7 mouse cellular contexts compared by ENCODE assay signal in the genomic region with DNA sequence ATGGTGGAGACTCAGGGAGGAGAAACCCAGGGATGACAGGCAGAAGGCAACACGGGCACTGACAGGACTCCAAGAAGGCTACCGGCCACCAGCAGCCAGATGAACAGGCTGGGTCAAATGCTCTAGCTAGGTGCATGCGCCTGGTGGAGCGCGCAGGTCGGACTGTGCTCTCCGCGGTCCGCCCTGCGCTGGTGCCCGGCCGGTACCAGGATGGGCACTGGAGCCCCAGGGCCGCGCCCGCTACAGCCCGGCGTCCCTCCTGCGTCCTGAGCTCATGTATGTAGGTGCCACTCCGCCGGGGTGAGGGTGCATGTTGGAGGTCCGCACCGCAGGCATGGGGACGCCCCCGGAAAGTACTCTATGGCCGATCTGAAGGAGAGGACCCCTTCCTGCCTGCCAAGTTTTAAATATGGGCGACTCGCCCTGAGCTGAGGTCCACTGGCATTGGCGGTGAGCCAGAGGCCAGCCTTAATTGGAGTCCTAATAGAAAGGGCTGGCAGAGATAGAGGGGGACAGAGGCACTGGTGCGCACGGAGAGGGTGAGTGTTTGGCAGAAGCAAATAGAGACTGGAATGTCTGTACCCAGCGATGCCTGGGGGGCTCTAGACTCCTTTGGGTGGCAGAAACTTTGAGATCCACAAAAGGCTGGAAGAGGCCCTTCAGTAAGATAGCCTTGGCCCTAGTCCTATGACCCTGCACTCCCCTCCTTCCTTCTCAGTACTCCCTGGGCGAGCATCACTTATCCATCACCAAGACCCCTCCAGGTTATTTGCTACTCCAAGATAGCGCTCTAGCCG. TPM values are rescaled to one million over a fixed set of nuclear protein-coding genes. Genes with fewer than 3 reads are reported as not detected.
DNase-seq lines count a peak whose midpoint lies in the region; ATAC-seq and TF ChIP-seq lines count a peak whose summit lies in the region.

No protein-coding gene starts in this region.

- DNase-seq in layer of hippocampus, postnatal 10 days (ENCODE audit: low spot score in 2 of 2), result peak; percentile 12 to 22
- no peak for DNase-seq in layer of hippocampus, adult 8-10 months (ENCODE audit: low spot score in 2 of 2)
- no peak for DNase-seq in embryonic facial prominence, embryonic 14.5 days (ENCODE audit: low spot score)
- no peak for DNase-seq in thymus, adult 18-20 months
- no peak for DNase-seq in thymus, postnatal 10 days (ENCODE audit: low spot score in 2 of 2)

- H3K9me3 ChIP-seq in embryonic facial prominence, embryonic 14.5 days (ENCODE audit: control insufficient read depth, low read length), result no peaks in the 10 kb centered on the region
- no peaks in the 10 kb centered on the region for H3K9me3 ChIP-seq in hindbrain, embryonic 12.5 days (replicated peaks)

- H3K4me2 ChIP-seq in embryonic facial prominence, embryonic 14.5 days (ENCODE audit: low read depth, low read length), result peak overlapping the region; percentile 92
- H3K4me2 ChIP-seq in hindbrain, embryonic 12.5 days (replicated peaks), result peak overlapping the region; percentile 98
- H3K4me2 ChIP-seq in myocyte (ENCODE audit: low read depth), result peak overlapping the region; percentile 45

- no peak overlapping the region for H3K27ac ChIP-seq in embryonic facial prominence, embryonic 14.5 days (replicated peaks; ENCODE audit: low read depth, low read length)
- no peak overlapping the region for H3K27ac ChIP-seq in hindbrain, embryonic 12.5 days

- ATAC-seq in embryonic facial prominence, embryonic 14.5 days (ENCODE audit: low read depth), result no peak
- ATAC-seq in hindbrain, embryonic 12.5 days (ENCODE audit: low FRiP score), result peak; percentile 55

- H3K36me3 ChIP-seq in embryonic facial prominence, embryonic 14.5 days (ENCODE audit: control insufficient read depth, insufficient read depth, low read length), result no peaks in the 10 kb centered on the region
- no peaks in the 10 kb centered on the region for H3K36me3 ChIP-seq in hindbrain, embryonic 12.5 days
- no peaks in the 10 kb centered on the region for H3K36me3 ChIP-seq in myocyte (ENCODE audit: control insufficient read depth, insufficient read depth)

- peak overlapping the region; percentile 48 for H3ac ChIP-seq in myocyte (ENCODE audit: control insufficient read depth, insufficient read length)

- peak overlapping the region; percentile 35; the same call in 1 of the 2 replicates for H3K9ac ChIP-seq in embryonic facial prominence, embryonic 14.5 days (ENCODE audit: low read depth, low read length)
- H3K9ac ChIP-seq in hindbrain, embryonic 12.5 days, result peak overlapping the region; percentile 53

- TF ChIP-seq POLR2A in myocyte (IDR thresholded peaks at IDR 0.05; ENCODE audit: insufficient read length, low read depth), result no peak

- under 1% methylated on average over 27 of the region's 34 CpGs for WGBS in embryonic facial prominence, embryonic 14.5 days
- under 1% methylated on average over 33 of the region's 34 CpGs for WGBS in hindbrain, embryonic 12.5 days

- H3K27me3 ChIP-seq in embryonic facial prominence, embryonic 14.5 days (replicated peaks; ENCODE audit: control insufficient read depth, insufficient read depth, low read length), result peaks cover 50% of the 10 kb centered on the region
- peaks cover 69% of the 10 kb centered on the region for H3K27me3 ChIP-seq in hindbrain, embryonic 12.5 days
- H3K27me3 ChIP-seq in myocyte (ENCODE audit: control insufficient read depth, insufficient read depth, insufficient read length), result peaks cover 24% of the 10 kb centered on the region

- H3K79me2 ChIP-seq in myocyte (ENCODE audit: control insufficient read depth, insufficient read depth), result no peaks in the 10 kb centered on the region

- H3K4me1 ChIP-seq in embryonic facial prominence, embryonic 14.5 days (ENCODE audit: control insufficient read depth, insufficient read depth, low read length), result peaks cover 10% of the 10 kb centered on the region; the same call in 1 of the 2 replicates
- peaks cover 30% of the 10 kb centered on the region for H3K4me1 ChIP-seq in hindbrain, embryonic 12.5 days

- peak overlapping the region; percentile 50 for H3K4me3 ChIP-seq in embryonic facial prominence, embryonic 14.5 days (ENCODE audit: low read depth, low read length)
- peak overlapping the region; percentile 54 for H3K4me3 ChIP-seq in hindbrain, embryonic 12.5 days
- H3K4me3 ChIP-seq in myocyte, result no peak overlapping the region

TF ChIP-seq in myocyte, 11 proteins besides CTCF, POLR2A, EP300 and RAD21:
- TF ChIP-seq MAX (IDR thresholded peaks at IDR 0.05; ENCODE audit: low read depth), result no peak
- no peak for TF ChIP-seq TCF3 (IDR thresholded peaks at IDR 0.05; ENCODE audit: insufficient read length, low read depth)
- TF ChIP-seq E2F4 (IDR thresholded peaks at IDR 0.05; ENCODE audit: insufficient read depth), result no peak
- no peak for TF ChIP-seq POLR2AphosphoS2 (IDR thresholded peaks at IDR 0.05; ENCODE audit: insufficient read length, low read depth)
- no peak for TF ChIP-seq MYOG (IDR thresholded peaks at IDR 0.05; ENCODE audit: control insufficient read depth in 1 of 3, insufficient read depth in 1 of 3, insufficient read length in 2 of 3, low read depth in 2 of 3)
- no peak for TF ChIP-seq SRF (IDR thresholded peaks at IDR 0.05; ENCODE audit: control insufficient read depth, insufficient read length, low read depth)
- no peak for TF ChIP-seq TCF12 (IDR thresholded peaks at IDR 0.05; ENCODE audit: insufficient read depth, poor library complexity, severe bottlenecking)

RNA-seq across cellular contexts. Expression of gene Vwc2, which starts 0.4 kb away (rescaled TPM):
- 1 to 10 TPM; 5.5 to 6.6 TPM for total RNA-seq in layer of hippocampus, postnatal 10 days (2021)
- total RNA-seq in layer of hippocampus, adult 8-10 months (2022), result 1 to 10 TPM; 4.2 to 6.8 (median 6.0) TPM
- polyA plus RNA-seq in embryonic facial prominence, embryonic 14.5 days (2014; fragmentation: Nextera tagmentation; extraction: Ambion mirVana), result 7.8 and 8.4 TPM in 2 replicates
- 2.1 and 3.5 TPM in 2 replicates for polyA plus RNA-seq in hindbrain, embryonic 12.5 days (2016; fragmentation: Nextera tagmentation; extraction: Ambion mirVana)
- 0.08 TPM for polyA plus RNA-seq in myocyte (2012; fragmentation: generic; extraction: Trizol)

Comparison
In these comparisons a context has a peak if more than half of its experiments do, and no peak if none do; other contexts are left out.
1. DNase-seq: peak in layer of hippocampus, postnatal 10 days (2 of 2); none in layer of hippocampus, adult 8-10 months (0 of 2), embryonic facial prominence, embryonic 14.5 days (single experiment), thymus, adult 18-20 months (0 of 2) and thymus, postnatal 10 days (0 of 2).
2. H3K4me2 ChIP-seq: peak in every context shown above with its lines; median percentile 98 in hindbrain, embryonic 12.5 days; 92 in embryonic facial prominence, embryonic 14.5 days; 45 in myocyte.